Mouse (Mus musculus) MEL (cell line): ENCODE measurements around the gene Gmpr. TPM values are rescaled to one million over a fixed set of nuclear protein-coding genes. Genes with fewer than 3 reads are reported as not detected.

Source experiments
- DNase-seq: peaks from one replicate; pipeline ENCODE4 v3.0.0; 2011; ENCODE audit warnings: low read depth, low spot score
- H3K27ac ChIP-seq: 2 replicates; pipeline ENCODE4 v1.5.1; 2012; ENCODE audit warnings: low read depth, mild to moderate bottlenecking, control low read depth, low read length, moderate library complexity; ENCODE audit not compliant: control insufficient read depth
- H3K27me3 ChIP-seq, 2 experiments: fragments of 150-350 bp in 1 of 2; sonication (generic) in 1 of 2; 2 replicates each; pipeline ENCODE4 v1.6.1; 2012; ENCODE audit warnings: low read length in 2 of 2, mild to moderate bottlenecking in 2 of 2, improper control_type of control experiment in 1 of 2, moderate library complexity in 1 of 2; ENCODE audit not compliant: insufficient read depth in 2 of 2, control insufficient read depth in 1 of 2
- H3K36me3 ChIP-seq, 2 experiments: 2 replicates each; pipeline ENCODE4 v1.6.1; 2012 to 2014; ENCODE audit warnings: low read length in 2 of 2, improper control_type of control experiment in 1 of 2, inconsistent platforms in 1 of 2, mild to moderate bottlenecking in 1 of 2; ENCODE audit not compliant: insufficient read depth in 2 of 2, control insufficient read depth in 1 of 2
- H3K4me1 ChIP-seq, 2 experiments: fragments of 150-350 bp in 1 of 2; sonication (generic) in 1 of 2; 2 replicates each; pipeline ENCODE4 v1.6.1; 2012; ENCODE audit warnings: low read length in 2 of 2, improper control_type of control experiment in 1 of 2, mild to moderate bottlenecking in 1 of 2; ENCODE audit not compliant: insufficient read depth in 2 of 2, control insufficient read depth in 1 of 2
- H3K4me3 ChIP-seq, 2 experiments: fragments of 150-350 bp in 1 of 2; sonication (generic) in 1 of 2; 2 replicates each; pipeline ENCODE4 v1.5.1; 2012; ENCODE audit warnings: low read depth in 2 of 2, low read length in 2 of 2, mild to moderate bottlenecking in 2 of 2, moderate library complexity in 2 of 2, control low read depth in 1 of 2, improper control_type of control experiment in 1 of 2; ENCODE audit not compliant: control insufficient read depth in 1 of 2, insufficient read depth in 1 of 2
- H3K79me2 ChIP-seq: 2 replicates; pipeline ENCODE4 v1.6.1; 2012; ENCODE audit warnings: mild to moderate bottlenecking, low read length, moderate library complexity; ENCODE audit not compliant: control insufficient read depth, poor library complexity, insufficient read depth
- H3K9ac ChIP-seq: 2 replicates; pipeline ENCODE4 v1.6.1; 2012; ENCODE audit warnings: low read depth, mild to moderate bottlenecking, control low read depth, low read length, moderate library complexity; ENCODE audit not compliant: control insufficient read depth, poor library complexity, severe bottlenecking
- H3K9me3 ChIP-seq: fragments of 150-350 bp; sonication (generic); replicated peaks from 2 replicates; pipeline ENCODE4 v1.6.1; 2012; ENCODE audit warnings: mild to moderate bottlenecking, low read length, improper control_type of control experiment, moderate library complexity; ENCODE audit not compliant: insufficient read depth
- BHLHE40 ChIP-seq: IDR thresholded peaks from 2 replicates; pipeline ENCODE4 v1.6.1; 2012; ENCODE audit warnings: low read depth, mild to moderate bottlenecking, inconsistent platforms, low read length, improper control_type of control experiment, borderline replicate concordance
- CTCF ChIP-seq, 3 experiments: IDR thresholded peaks in 2 of 3; conservative IDR thresholded peaks in 1 of 3; 2 replicates each; pipeline ENCODE4 v1.5.1; 2011 to 2012; ENCODE audit warnings: low read length in 3 of 3, low read depth in 2 of 3, mild to moderate bottlenecking in 2 of 3, improper control_type of control experiment in 1 of 3, inconsistent platforms in 1 of 3, mixed read lengths in 1 of 3, moderate library complexity in 1 of 3; ENCODE audit not compliant: control insufficient read depth in 1 of 3, insufficient read depth in 1 of 3, poor library complexity in 1 of 3, severe bottlenecking in 1 of 3
- EP300 ChIP-seq, 2 experiments: IDR thresholded peaks; 2 replicates each; pipeline ENCODE4 v1.6.1; 2011; ENCODE audit warnings: improper control_type of control experiment in 2 of 2, low read length in 2 of 2, low read depth in 1 of 2, mild to moderate bottlenecking in 1 of 2
- GABPA ChIP-seq: IDR thresholded peaks from 2 replicates; pipeline ENCODE4 v1.6.1; 2012; ENCODE audit warnings: low read depth, mild to moderate bottlenecking, inconsistent platforms, low read length, improper control_type of control experiment, moderate library complexity
- KAT2A ChIP-seq: conservative IDR thresholded peaks from 2 replicates; pipeline ENCODE4 v1.6.1; 2012; ENCODE audit warnings: low read depth, low read length, improper control_type of control experiment, inconsistent platforms
- MAFK ChIP-seq: IDR thresholded peaks from 2 replicates; pipeline ENCODE4 v1.6.1; 2011; ENCODE audit warnings: low read depth, mild to moderate bottlenecking, low read length, improper control_type of control experiment, borderline replicate concordance
- MXI1 ChIP-seq: IDR thresholded peaks from 2 replicates; pipeline ENCODE4 v1.6.1; 2011; ENCODE audit warnings: mild to moderate bottlenecking, low read depth, low read length, improper control_type of control experiment
- MYC ChIP-seq: IDR thresholded peaks from 2 replicates; pipeline ENCODE4 v1.6.1; 2011; ENCODE audit warnings: low read depth, mild to moderate bottlenecking, low read length, improper control_type of control experiment, moderate library complexity
- RAD21 ChIP-seq: IDR thresholded peaks from 2 replicates; pipeline ENCODE4 v1.6.1; 2011; ENCODE audit warnings: mild to moderate bottlenecking, low read depth, low read length, improper control_type of control experiment
- SIN3A ChIP-seq: IDR thresholded peaks from 2 replicates; pipeline ENCODE4 v1.6.1; 2012; ENCODE audit warnings: low read length, improper control_type of control experiment, inconsistent platforms
- SMC3 ChIP-seq: IDR thresholded peaks from 2 replicates; pipeline ENCODE4 v1.6.1; 2011; ENCODE audit warnings: low read depth, low read length, improper control_type of control experiment
- UBTF ChIP-seq: IDR thresholded peaks from 2 replicates; pipeline ENCODE4 v1.6.1; 2012; ENCODE audit warnings: low read depth, mild to moderate bottlenecking, inconsistent platforms, low read length, improper control_type of control experiment, moderate library complexity, borderline replicate concordance; ENCODE audit not compliant: insufficient read depth
- USF2 ChIP-seq, 2 experiments: IDR thresholded peaks; 2 replicates each; pipeline ENCODE4 v1.6.1; 2011 to 2012; ENCODE audit warnings: improper control_type of control experiment in 2 of 2, low read length in 2 of 2, borderline replicate concordance in 1 of 2, inconsistent platforms in 1 of 2, low read depth in 1 of 2, mild to moderate bottlenecking in 1 of 2; ENCODE audit not compliant: insufficient read depth in 1 of 2
- ZKSCAN1 ChIP-seq: IDR thresholded peaks from 2 replicates; pipeline ENCODE4 v1.6.1; 2012; ENCODE audit warnings: low read depth, mild to moderate bottlenecking, inconsistent platforms, low read length, improper control_type of control experiment, moderate library complexity
- polyA plus RNA-seq, 2 experiments: library from polyadenylated mRNA; stranded (reverse) in 1 of 2; unstranded in 1 of 2; fragments of >175 nt in 1 of 2; fragments of >200 nt in 1 of 2; gene quantifications; 2 replicates each; pipeline versions ENCODE4 v1.2.1 to v1.2.4; 2012; ENCODE audit warnings: low replicate concordance in 2 of 2, low read depth in 1 of 2; ENCODE audit not compliant: insufficient read length in 2 of 2, insufficient read depth in 1 of 2, missing spikeins in 1 of 2
- total RNA-seq: library from RNA; depleted of rRNA; stranded (reverse); fragments of 300-350 nt; gene quantifications from 2 replicates; pipeline ENCODE4 v1.2.3, GENCODE M21; 2012

Gene Gmpr
- total and polyA plus RNA-seq, 3 experiments: 64.2 to 130 TPM; not detected in 1

- TF ChIP-seq GABPA: no peak
These were observed 68.9 kb downstream of the Gmpr start (continued) for GRCm38 (mm10) chr13:45576185-45576584.

- no peak overlapping the region for H3K27ac ChIP-seq
- DNase-seq: no peak
- no peak for TF ChIP-seq EP300 (IDR thresholded peaks at IDR 0.05; ENCODE audit: low read depth in 1 of 2, low read length in 2 of 2)
- no peak for TF ChIP-seq KAT2A
- no peak for TF ChIP-seq UBTF
- TF ChIP-seq MYC: no peak
- TF ChIP-seq, all 39 proteins: peak for 0
- H3K9me3 ChIP-seq: no peaks in the 10 kb centered on the region
- H3K4me3 ChIP-seq: no peak overlapping the region
- no peaks in the 10 kb centered on the region for H3K79me2 ChIP-seq
- H3K27me3 ChIP-seq: no peaks in the 10 kb centered on the region
- peaks cover 0 to 1% of the 10 kb centered on the region in 2 experiments; a peak in 2 of 4 replicates for H3K36me3 ChIP-seq
- no peak overlapping the region for H3K9ac ChIP-seq
- H3K4me1 ChIP-seq: peaks cover 0 to 3% of the 10 kb centered on the region in 2 experiments; a peak in 1 of 4 replicates
These were observed 70.1 kb downstream of the Gmpr start for GRCm38 (mm10) chr13:45577366-45577765.

- Histone ChIP-seq H3K79me2 (no peaks in the 10 kb centered on the region), H3K4me1 (no peaks in the 10 kb centered on the region), H3K9ac (no peak overlapping the region), H3K27ac (no peak overlapping the region), H3K36me3 (no peaks in the 10 kb centered on the region), H3K4me3 (no peak overlapping the region), H3K9me3 (no peaks in the 10 kb centered on the region), H3K27me3 (no peaks in the 10 kb centered on the region)
- DNase-seq: peak; percentile 16
- no peak for TF ChIP-seq USF2 (IDR thresholded peaks at IDR 0.05; ENCODE audit: borderline replicate concordance in 1 of 2, insufficient read depth in 1 of 2, low read depth in 1 of 2, low read length in 2 of 2)
- TF ChIP-seq MYC: no peak
- TF ChIP-seq MAFK: no peak
- peak; percentile 7 to 20 (median 8); a peak in 3 of 6 replicates for TF ChIP-seq CTCF (IDR thresholded peaks at IDR 0.05 in 2 of 3, conservative IDR thresholded peaks at IDR 0.05 in 1 of 3; ENCODE audit: control insufficient read depth in 1 of 3, insufficient read depth in 1 of 3, low read depth in 2 of 3, low read length in 3 of 3, poor library complexity in 1 of 3, severe bottlenecking in 1 of 3)
- no peak; the same call in 1 of the 2 replicates for TF ChIP-seq RAD21
- TF ChIP-seq SIN3A: no peak
- TF ChIP-seq UBTF: no peak
- no peak for TF ChIP-seq BHLHE40
- TF ChIP-seq MXI1: no peak
- no peak for TF ChIP-seq ZKSCAN1
- TF ChIP-seq SMC3: peak; percentile 11; the same call in 1 of the 2 replicates
These were observed 70.5 kb downstream of the Gmpr start for GRCm38 (mm10) chr13:45577784-45578183.
